Mouse (Mus musculus): ENCODE results near the gene Nmur2. TPM values are rescaled to one million over a fixed set of nuclear protein-coding genes. Genes with fewer than 3 reads are reported as not detected.

Nmur2 gene
- polyA plus RNA-seq, 2 experiments = 0.04 TPM; not detected in 1

DNA sequence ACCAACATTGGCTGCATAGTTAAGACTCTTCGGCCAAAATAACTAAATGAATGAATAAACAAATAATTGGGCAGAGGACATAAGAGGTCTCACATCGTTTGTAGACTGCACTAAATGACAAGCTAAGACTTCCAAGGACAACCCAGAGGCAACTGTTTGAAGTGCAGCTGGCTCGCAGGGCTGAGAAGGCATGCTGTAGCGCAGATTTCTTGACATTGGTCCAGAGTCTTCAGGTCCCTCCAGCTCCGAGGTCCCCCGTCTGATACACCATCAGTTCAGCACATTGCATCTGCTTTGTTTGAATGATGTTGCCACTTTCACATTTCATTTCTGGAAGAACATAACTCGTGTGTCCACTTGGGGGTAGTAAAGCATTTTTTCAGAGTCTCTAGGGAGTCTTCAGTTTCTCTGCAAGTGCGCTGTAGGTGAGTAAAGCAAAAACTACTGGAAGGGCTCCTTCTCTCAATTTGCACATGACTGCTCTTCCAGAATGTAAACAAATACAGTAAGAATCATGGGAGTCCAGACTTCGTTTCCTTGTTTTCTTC lies 27.2 kb downstream of the Nmur2 start:
- Histone ChIP-seq H3K27ac (replicated peaks; ENCODE audit: low read depth, low read length) (no peak overlapping the region), H3K4me3 (replicated peaks; ENCODE audit: low read length) (no peak overlapping the region), H3K4me2 (replicated peaks; ENCODE audit: low read depth, low read length, severe bottlenecking) (no peak overlapping the region), H3K27me3 (ENCODE audit: control insufficient read depth, insufficient read depth, low read length) (no peaks in the 10 kb centered on the region), H3K4me1 (ENCODE audit: control insufficient read depth, insufficient read depth, low read length) (no peaks in the 10 kb centered on the region), H3K9me3 (ENCODE audit: control insufficient read depth, low read length) (no peaks in the 10 kb centered on the region), H3K36me3 (ENCODE audit: control insufficient read depth, insufficient read depth, low read length) (no peaks in the 10 kb centered on the region), H3K9ac (ENCODE audit: low read depth, low read length, severe bottlenecking) (no peak overlapping the region)
- WGBS = 46% methylated on average over 9 of the region's 9 CpGs
- DNase-seq (ENCODE audit: low spot score) = peak; percentile 3
- ATAC-seq (ENCODE audit: low FRiP score, low read depth) = no peak
- TF ChIP-seq POLR2A (IDR thresholded peaks at IDR 0.05; ENCODE audit: borderline replicate concordance, extremely low read depth, insufficient read depth, insufficient read length) = no peak

DNA sequence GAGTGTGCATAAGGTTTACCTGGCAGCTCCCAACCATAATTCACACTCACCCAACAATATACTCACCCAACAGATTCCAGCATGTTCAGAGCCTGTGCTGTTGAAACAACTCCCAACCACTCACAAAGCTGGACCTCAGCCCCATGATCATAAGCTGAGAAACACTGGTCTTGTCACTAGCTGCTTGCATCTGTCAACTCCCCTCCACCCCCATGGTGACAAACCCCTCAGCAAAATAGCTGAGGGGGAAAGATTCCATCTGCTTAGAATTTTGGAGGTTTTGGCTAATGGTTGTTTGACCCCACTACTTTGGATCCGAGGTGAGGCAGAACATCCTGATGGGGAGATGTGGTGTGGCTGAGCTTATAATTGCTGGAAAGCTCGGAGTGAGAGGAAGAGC lies 28.4 kb downstream of the Nmur2 start:
- Histone ChIP-seq H3K4me3 (replicated peaks; ENCODE audit: low read length) (no peak overlapping the region), H3K4me2 (replicated peaks; ENCODE audit: low read depth, low read length, severe bottlenecking) (no peak overlapping the region), H3K36me3 (ENCODE audit: control insufficient read depth, insufficient read depth, low read length) (no peaks in the 10 kb centered on the region), H3K9ac (ENCODE audit: low read depth, low read length, severe bottlenecking) (no peak overlapping the region), H3K9me3 (ENCODE audit: control insufficient read depth, low read length) (no peaks in the 10 kb centered on the region), H3K27ac (replicated peaks; ENCODE audit: low read depth, low read length) (no peak overlapping the region), H3K4me1 (ENCODE audit: control insufficient read depth, insufficient read depth, low read length) (no peaks in the 10 kb centered on the region), H3K27me3 (ENCODE audit: control insufficient read depth, insufficient read depth, low read length) (no peaks in the 10 kb centered on the region)
- TF ChIP-seq POLR2A (IDR thresholded peaks at IDR 0.05; ENCODE audit: borderline replicate concordance, extremely low read depth, insufficient read depth, insufficient read length) = no peak
- DNase-seq (ENCODE audit: low spot score) (no peak), ATAC-seq (ENCODE audit: low FRiP score, low read depth) (no peak)
- 63% methylated on average over 2 of the region's 2 CpGs for WGBS

DNA sequence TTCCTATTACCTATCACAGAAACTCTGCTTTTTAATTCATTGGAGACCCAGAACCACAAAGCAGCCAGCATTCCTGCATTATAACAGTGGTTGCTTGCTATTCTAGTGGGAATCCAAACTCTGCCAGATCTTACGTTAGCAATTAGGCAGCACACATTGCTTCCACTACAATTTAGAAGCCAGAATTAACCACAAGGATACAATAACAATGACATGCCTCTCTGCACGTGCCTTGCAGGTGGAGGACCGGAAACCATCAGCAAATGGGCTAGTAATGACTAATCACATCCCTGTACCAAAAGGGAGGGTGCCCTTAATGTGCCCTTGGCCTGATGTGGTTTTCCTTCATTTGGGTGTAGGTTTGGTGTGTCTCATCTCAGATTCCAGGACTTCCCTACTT lies 32.5 kb downstream of the Nmur2 start:
- H3K4me1 ChIP-seq (ENCODE audit: control insufficient read depth, insufficient read depth, low read length) = no peaks in the 10 kb centered on the region
- ATAC-seq (ENCODE audit: low FRiP score, low read depth) (no peak), DNase-seq (ENCODE audit: low spot score) (no peak)
- 53% methylated on average over 3 of the region's 3 CpGs for WGBS
- H3K27ac ChIP-seq (replicated peaks; ENCODE audit: low read depth, low read length) = no peak overlapping the region
- H3K36me3 ChIP-seq (ENCODE audit: control insufficient read depth, insufficient read depth, low read length) = no peaks in the 10 kb centered on the region
- H3K4me2 ChIP-seq (replicated peaks; ENCODE audit: low read depth, low read length, severe bottlenecking) = no peak overlapping the region
- H3K4me3 ChIP-seq (replicated peaks; ENCODE audit: low read length) = no peak overlapping the region
- no peak overlapping the region for H3K9ac ChIP-seq (ENCODE audit: low read depth, low read length, severe bottlenecking)
- H3K27me3 ChIP-seq (ENCODE audit: control insufficient read depth, insufficient read depth, low read length) = no peaks in the 10 kb centered on the region
- H3K9me3 ChIP-seq (ENCODE audit: control insufficient read depth, low read length) = no peaks in the 10 kb centered on the region
- TF ChIP-seq POLR2A (IDR thresholded peaks at IDR 0.05; ENCODE audit: borderline replicate concordance, extremely low read depth, insufficient read depth, insufficient read length) = no peak

DNA sequence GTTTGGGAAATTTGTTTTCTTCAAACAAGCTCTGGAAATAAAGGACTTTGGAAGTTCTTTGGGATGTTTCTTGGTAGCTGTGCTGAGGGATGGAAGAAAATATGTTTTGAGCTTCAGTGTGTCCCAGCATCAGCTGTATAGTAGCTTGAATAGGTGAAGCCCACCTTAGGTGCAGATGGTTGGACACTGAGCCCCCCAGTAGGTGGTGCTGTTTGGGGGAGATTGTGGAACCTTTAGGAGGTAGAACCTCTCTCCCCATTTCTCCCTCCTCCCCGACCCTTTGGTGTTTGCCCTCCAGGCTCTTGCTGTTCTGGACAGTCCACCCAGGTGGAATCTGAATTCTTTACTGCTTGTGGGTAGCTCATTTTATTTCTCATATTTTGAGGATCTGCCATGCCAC lies 48.0 kb downstream of the Nmur2 start:
- Histone ChIP-seq H3K27ac (replicated peaks; ENCODE audit: low read depth, low read length) (no peak overlapping the region), H3K27me3 (ENCODE audit: control insufficient read depth, insufficient read depth, low read length) (no peaks in the 10 kb centered on the region), H3K9ac (ENCODE audit: low read depth, low read length, severe bottlenecking) (no peak overlapping the region), H3K4me3 (replicated peaks; ENCODE audit: low read length) (no peak overlapping the region), H3K36me3 (ENCODE audit: control insufficient read depth, insufficient read depth, low read length) (no peaks in the 10 kb centered on the region), H3K9me3 (ENCODE audit: control insufficient read depth, low read length) (no peaks in the 10 kb centered on the region), H3K4me1 (ENCODE audit: control insufficient read depth, insufficient read depth, low read length) (peaks cover 3% of the 10 kb centered on the region; the same call in 1 of the 2 replicates), H3K4me2 (replicated peaks; ENCODE audit: low read depth, low read length, severe bottlenecking) (no peak overlapping the region)
- no peak for TF ChIP-seq POLR2A (IDR thresholded peaks at IDR 0.05; ENCODE audit: borderline replicate concordance, extremely low read depth, insufficient read depth, insufficient read length)
- no peak for ATAC-seq (ENCODE audit: low FRiP score, low read depth)
- WGBS = 82% methylated on average over 1 of the region's 1 CpGs
- DNase-seq (ENCODE audit: low spot score) = no peak

- WGBS = 52% methylated on average over 3 of the region's 3 CpGs
- no peak overlapping the region for H3K4me3 ChIP-seq (replicated peaks; ENCODE audit: low read length)
- no peak for TF ChIP-seq POLR2A (IDR thresholded peaks at IDR 0.05; ENCODE audit: borderline replicate concordance, extremely low read depth, insufficient read depth, insufficient read length)
Measured at GRCm38 (mm10) chr11:55992148-55992547, 48.7 kb downstream of the Nmur2 start.

More at GRCm38 (mm10) chr11:55992148-55992547, 48.7 kb downstream of the Nmur2 start:
- H3K36me3 ChIP-seq (ENCODE audit: control insufficient read depth, insufficient read depth, low read length) = no peaks in the 10 kb centered on the region
- no peaks in the 10 kb centered on the region for H3K27me3 ChIP-seq (ENCODE audit: control insufficient read depth, insufficient read depth, low read length)
- no peak overlapping the region for H3K27ac ChIP-seq (replicated peaks; ENCODE audit: low read depth, low read length)
- H3K9ac ChIP-seq (ENCODE audit: low read depth, low read length, severe bottlenecking) = no peak overlapping the region
- peaks cover 3% of the 10 kb centered on the region; the same call in 1 of the 2 replicates for H3K4me1 ChIP-seq (ENCODE audit: control insufficient read depth, insufficient read depth, low read length)
- H3K4me2 ChIP-seq (replicated peaks; ENCODE audit: low read depth, low read length, severe bottlenecking) = no peak overlapping the region
- DNase-seq (ENCODE audit: low spot score) (peak; percentile 52), ATAC-seq (ENCODE audit: low FRiP score, low read depth) (no peak)
- no peaks in the 10 kb centered on the region for H3K9me3 ChIP-seq (ENCODE audit: control insufficient read depth, low read length)
